Mouse (Mus musculus): ENCODE results near the gene Ric8b.
A peak's percentile ranks its signal among the peaks of the same experiment; 100 is the strongest.

Gene Ric8b

GRCm38 (mm10) chr10:84960380-84960930 is 43.0 kb downstream of the Ric8b start:
- DNase-seq (ENCODE audit: low read depth): no peak

- DNase-seq (ENCODE audit: low read depth): no peak
Observed at GRCm38 (mm10) chr10:84963126-84963525, 45.7 kb downstream of the Ric8b start.

DNA sequence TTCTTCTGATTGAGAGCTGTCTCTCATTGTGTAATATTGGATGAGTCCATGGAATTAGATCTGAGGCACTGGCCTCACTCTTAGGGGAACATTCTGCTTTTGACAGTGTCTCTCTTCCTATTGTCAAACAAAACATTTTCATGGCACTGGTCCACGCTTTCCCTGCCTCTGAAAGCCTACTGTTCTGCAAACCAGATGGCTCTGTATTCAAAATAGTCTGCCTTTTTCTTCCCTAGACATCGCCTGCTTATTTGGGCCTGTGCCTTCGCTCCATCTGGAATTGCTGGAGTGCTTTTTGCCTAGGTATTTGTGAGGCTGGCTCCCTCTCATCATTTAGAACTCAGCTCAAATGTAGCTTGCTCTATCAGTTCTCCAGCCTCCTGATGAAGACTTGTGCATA is 46.3 kb downstream of the Ric8b start:
- DNase-seq (ENCODE audit: low read depth): peak; percentile 9

DNA sequence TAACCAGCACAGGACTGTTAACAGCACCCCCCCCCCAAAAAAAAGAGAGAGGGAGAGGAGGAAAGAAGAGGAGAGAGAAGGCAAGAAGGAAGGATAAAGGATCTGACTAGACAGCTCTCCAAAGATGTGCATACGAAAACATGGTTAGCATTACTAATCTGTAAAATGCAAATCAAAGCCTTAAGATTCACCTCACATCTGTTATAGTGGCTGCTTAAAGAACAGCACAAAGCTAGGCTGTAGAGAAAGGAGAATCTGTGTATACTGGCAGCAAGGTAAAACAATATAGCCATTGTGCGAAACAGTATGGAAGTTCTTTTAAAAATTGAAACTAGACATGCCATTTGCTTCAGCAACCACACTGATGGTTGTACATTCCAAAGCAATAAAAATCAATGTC is 49.1 kb downstream of the Ric8b start:
- no peak for DNase-seq (ENCODE audit: low read depth)

DNA sequence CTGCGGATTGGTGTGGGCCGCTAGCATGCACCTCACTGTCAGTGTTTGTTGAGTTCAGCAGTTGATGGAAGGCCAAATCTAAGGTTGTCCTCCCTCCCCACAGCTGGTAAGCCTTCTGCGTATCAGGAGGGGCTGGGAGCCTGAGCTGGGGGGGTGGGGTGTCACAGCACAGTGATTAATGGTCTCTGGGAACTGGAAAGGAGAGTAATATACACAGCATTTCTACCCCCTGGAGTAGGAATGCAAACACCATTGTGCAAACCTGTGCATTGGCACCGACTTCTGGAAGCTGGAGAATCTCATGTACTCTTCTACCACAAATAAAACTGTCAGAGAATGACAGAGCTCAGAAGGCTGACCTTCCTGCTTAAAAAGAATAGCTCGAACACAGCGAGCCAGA is 50.2 kb downstream of the Ric8b start:
- DNase-seq (ENCODE audit: low read depth): peak; percentile 61

GRCm38 (mm10) chr10:84968852-84969704 is 51.7 kb downstream of the Ric8b start:
- DNase-seq (ENCODE audit: low read depth): no peak

GRCm38 (mm10) chr10:84975264-84975663 is 57.8 kb downstream of the Ric8b start:
- no peak for DNase-seq (ENCODE audit: low read depth)

GRCm38 (mm10) chr10:84976588-84977351 is 59.4 kb downstream of the Ric8b start:
- DNase-seq (ENCODE audit: low read depth): no peak

GRCm38 (mm10) chr10:84980291-84980690 is 62.9 kb downstream of the Ric8b start:
- DNase-seq (ENCODE audit: low read depth): no peak

- no peak for DNase-seq (ENCODE audit: low read depth)
Observed at GRCm38 (mm10) chr10:84981441-84981840, 64.0 kb downstream of the Ric8b start.

DNA sequence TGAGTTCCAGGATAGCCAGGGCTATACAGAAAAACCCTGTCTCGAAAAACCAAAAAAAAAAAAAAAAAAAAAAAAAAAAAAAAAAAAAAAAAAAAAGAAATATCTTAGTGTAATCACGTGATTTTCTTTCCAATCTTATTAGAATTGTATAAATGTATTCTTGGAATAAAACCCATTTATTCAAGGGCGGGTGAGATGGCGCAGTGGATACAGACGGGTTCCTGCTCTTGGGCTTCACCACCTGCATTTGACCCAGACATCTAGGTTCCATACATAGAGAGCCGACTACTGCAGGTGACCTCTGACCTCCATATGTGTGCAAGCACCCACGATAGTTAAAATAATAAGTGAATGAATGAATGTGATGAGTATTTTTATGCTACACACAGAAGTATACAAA is 65.3 kb downstream of the Ric8b start:
- DNase-seq (ENCODE audit: low read depth): no peak

DNA sequence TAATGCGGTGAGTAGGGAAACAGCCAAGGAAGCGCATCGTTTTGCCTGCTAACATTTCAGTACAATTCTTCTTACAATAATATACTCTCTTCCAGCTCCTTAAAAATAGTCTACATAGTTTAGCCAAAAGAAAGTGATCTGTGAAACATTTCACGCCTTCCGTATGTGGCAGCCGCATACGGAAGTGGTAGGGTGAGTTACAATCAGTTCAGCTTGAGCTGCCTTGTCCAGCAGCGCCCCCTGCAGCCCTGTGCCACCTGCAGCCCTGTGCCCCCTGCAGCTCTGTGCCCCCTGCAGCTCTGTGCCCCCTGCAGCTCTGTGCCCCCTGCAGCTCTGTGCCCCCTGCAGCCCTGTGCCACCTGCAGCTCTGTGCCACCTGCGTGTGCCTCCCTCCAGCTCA is 68.5 kb downstream of the Ric8b start:
- peak; percentile 61 for DNase-seq (ENCODE audit: low read depth)

GRCm38 (mm10) chr10:84987666-84988065 is 70.2 kb downstream of the Ric8b start:
- no peak for DNase-seq (ENCODE audit: low read depth)

- no peak for DNase-seq (ENCODE audit: low read depth)
Observed at GRCm38 (mm10) chr10:84988650-84989049, 71.2 kb downstream of the Ric8b start.

DNA sequence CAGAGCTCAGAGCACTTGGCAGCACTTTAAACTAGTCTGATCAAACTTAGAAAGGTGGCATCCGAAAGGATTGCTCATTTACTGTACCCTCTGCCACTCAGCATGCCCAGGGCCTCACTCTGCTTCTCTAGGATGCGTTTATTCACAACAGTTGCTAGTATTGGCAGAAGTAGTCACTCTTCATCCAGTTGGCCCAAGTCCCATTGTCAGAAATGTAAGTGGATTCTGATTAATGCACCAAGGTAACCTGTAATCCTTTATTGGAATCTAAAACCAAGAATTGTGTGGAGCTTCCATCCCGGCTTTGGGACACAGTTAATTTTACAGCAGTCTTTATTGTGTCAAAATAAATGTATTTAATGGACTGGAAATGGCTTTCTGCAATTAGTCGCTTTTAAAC is 76.9 kb downstream of the Ric8b start:
- no peak for DNase-seq (ENCODE audit: low read depth)

DNA sequence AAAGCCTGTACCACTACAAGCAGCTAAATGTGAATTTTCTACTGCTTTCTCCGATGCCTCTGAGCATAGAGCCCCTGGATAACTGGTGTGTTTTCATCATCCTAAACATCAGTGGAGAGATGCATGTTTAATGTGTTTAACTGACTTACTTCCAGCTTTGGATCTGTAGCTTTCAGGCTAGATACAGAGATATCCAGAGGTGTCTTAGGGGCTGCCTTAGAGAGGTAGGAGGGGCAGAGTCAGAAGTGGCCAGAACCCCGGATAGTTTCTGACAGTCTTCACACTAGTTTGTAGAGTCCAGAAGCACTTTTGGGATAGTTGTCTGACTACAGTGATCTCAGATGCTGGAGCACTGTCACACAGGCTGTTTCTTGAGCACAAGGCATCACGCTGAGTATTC is 77.6 kb downstream of the Ric8b start:
- DNase-seq (ENCODE audit: low read depth): no peak

DNA sequence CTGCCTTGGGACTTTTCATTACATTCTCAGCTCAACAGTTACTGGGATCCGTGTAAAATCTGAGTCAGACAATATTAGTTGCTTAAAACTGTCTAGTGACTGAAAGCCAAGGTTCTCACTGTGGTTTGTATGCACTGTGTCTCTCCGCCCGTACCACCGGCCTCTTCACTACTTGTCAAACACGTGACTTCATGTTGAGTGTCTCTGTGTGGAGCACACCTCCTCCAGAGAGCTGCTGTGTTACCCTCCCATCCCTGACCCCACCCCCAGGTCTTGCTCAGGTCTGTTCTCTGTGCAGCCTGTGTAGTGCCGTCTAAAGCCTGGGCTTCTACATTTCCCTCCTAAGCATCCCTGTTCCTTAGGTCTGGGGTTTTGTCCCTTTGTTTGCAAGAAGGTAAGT is 79.0 kb downstream of the Ric8b start:
- no peak for DNase-seq (ENCODE audit: low read depth)

DNA sequence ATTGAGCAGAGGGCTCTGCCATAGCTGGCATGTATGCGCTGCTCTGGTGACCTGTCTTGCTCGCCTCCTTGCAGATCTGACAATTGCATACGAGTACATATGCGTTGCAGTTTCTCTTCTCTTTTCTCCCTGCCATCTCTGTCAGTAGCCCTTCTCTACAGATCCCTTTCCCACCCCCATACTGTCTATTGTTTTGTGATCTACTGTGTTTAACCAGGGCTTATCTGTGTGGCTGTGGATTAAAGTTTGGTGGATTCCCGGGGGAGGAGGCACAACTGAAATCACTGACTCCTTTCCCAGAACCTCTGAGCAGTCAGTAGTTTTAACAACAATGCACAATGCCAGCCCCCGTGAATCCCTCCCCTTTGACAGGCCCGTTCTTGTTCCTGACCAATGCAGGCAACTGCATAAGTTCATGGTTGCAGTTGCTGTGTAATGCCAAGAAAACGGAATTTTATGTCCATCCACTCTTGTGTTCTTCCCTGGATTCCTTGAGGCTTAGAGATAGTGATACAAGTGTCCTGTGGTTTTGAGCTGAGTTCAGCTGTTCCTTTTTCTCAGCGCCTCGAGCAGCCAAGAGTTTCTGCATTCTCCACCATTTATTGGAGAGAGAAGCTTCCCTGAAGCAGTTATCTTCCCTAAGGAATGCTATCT is 80.3 kb downstream of the Ric8b start:
- DNase-seq (ENCODE audit: low read depth): no peak

DNA sequence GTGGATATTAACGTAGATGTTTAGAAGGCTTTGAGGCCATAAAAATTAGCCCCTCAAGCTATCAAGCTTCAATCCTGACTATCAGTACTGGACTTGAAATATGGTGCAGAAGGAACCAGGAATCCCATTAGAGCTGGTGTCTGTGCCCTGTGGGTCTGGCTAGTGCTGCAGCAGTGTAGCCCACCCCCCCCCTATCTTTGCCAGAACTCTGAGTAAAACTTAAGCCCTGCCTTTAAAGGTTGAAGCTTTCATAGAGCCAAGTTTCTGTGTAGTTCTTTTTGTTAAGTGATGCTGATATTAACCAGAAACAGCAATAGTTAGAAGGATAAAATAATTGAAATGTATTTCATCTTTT is 80.8 kb downstream of the Ric8b start:
- no peak for DNase-seq (ENCODE audit: low read depth)

- no peak for DNase-seq (ENCODE audit: low read depth)
Observed at GRCm38 (mm10) chr10:85001920-85002319, 84.5 kb downstream of the Ric8b start.

- DNase-seq (ENCODE audit: low read depth): no peak
Observed at GRCm38 (mm10) chr10:85003190-85004026, 86.0 kb downstream of the Ric8b start.
